Mouse (Mus musculus) ovary, postnatal 10 days (tissue): ENCODE data around the gene Tnfaip2.

ENCODE experiments used
- DNase-seq: peaks from one replicate; pipeline ENCODE4 v3.0.0; 2022; ENCODE audit warnings: low spot score

Gene Tnfaip2

DNA sequence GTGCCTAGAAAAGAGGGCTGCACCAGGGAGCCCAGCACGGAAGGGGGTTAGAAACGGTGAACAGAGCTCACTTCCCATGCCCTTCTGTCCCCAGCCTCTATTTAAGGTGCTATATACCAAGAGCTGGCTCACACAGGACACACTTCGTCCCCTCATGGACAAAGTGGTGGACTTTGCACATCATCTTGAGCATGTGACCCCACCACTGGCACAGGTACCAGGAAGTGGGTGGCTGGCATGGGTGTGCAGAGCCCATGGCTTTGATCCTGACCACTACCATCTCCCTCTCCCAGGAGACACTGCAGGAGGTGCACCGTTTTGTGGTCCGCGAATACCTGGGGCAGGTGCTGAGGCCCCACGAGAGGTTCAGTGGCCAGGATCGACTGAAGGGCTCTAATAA, 13.9 kb upstream of the Tnfaip2 start:
- no peak for DNase-seq

DNA sequence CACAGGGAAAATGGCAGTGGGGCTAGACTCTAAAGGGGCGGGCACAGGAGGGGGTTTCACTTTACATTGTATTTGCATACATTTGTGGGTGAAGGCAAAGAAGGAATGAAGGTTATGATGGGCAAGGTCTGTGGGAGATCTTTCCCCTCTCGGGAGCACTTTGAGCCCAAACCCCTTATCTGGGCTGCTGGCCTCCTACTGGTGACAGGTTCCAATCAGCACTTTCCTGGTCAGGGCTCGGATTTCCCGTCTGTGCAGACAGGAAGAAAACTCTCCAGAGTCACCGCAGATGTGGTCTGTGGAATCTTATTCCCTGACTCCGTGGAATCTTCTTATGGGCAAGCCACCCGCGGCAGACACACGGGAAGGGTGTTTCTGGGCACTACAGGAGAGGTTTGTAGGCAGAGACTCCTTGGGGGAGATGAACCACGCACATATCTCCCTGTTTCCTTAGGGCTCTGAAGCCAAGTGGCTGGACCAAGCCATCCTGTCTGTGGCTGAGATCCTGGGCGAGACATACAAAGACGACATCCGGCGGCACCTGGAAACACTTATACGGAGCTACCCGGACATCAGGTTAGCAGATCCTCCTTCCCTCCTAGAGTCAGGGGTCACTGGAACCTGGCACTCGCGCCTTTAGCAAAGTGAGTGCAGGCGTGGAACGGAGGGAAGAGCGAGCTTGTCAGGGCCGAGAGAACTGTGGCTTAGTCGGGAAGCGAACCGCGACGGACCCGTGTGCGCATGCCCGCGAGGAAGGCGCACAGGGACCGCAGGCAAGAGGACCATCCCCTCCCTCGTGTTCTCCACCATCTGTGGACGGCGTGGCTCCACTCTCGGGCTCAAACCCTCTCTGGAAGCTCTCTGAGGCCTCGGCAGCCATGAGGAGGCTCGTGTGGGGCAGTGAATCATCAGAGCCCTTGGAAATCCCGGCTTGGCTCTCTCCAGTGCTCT, 13.0 kb upstream of the Tnfaip2 start:
- DNase-seq = no peak

DNA sequence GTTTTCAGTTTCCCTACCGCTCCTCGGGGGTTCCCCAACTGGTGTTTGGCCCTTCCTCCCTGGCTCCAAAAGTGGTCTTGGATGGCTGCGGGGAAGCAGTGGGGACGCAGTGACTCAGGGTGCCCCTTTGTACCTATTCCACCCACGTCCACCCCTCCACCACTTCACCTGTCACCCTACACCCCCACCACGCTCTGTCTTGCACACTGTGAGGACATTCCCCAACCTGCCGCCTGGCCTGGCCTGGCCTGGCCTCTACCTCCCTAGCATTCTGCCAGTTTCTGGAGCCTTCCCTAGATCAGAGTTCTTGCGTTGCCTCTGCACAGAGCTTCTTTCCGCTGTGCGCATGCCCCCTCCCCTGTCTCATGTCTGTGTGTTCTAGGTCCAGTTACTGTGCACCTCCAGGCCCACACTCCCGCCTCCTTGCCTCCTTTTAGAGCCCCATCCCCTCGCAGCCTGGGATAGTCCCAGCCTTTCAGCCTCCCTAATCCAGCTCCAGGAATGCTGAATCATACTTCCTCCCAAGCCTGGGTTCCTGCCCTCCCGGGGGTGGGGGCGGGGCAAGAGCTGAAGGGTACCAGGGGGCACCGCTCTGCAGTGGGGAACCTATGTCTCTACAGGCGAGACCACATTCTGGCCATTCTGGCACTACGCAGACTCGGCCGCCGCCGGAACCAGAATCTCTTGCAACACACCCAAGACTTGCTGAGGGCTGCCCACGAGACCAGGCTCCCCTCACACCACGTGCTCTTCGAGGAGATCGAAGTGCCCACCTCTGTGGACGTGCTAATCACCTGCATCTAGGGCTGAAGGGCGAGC, 12.0 kb upstream of the Tnfaip2 start:
- no peak for DNase-seq

DNA sequence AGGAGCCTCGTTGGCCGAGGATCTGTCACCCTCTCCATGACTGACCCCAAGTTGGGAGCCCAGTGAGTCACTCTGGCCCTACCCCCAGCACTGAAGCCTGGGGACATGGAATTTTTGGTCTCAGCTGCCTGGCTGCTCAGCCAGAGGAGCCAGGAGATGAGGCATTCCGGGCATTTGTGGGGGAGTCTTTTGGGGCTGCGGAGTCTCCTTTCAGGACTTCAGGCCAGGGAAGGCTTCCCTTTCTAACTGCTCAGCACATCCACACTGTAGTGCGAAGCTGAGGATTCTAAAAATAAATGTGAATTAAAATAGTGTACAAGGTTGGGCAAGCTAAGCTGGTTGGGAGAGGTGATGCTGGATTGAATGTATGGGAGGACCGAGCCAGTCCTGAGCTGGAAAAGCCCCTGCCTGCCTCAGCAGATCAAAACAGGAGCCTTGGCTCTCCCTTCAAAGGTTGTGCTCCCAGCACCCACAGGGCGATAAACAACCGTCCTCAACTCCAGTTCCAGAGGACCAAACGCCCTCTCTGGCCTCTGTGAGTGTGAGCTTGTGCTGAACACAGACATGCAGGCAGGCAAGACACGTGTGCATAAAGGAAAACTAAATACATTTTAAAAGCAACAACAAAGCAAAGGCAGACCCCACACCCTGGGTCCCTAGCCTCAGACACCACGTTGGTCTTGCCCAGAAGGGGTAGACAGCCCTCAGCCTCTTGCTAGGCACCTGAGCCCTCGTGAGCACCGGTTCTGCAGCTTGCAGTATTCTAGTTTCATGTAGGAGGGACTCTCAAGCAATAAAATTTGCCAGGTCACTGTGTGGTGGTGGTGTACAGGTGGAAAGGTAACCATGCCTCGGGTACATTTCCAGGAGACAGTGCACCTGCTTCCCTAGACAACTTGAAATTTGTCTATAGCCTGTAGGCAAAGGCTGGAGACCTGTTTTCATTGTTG, 11.1 kb upstream of the Tnfaip2 start:
- DNase-seq = no peak

DNA sequence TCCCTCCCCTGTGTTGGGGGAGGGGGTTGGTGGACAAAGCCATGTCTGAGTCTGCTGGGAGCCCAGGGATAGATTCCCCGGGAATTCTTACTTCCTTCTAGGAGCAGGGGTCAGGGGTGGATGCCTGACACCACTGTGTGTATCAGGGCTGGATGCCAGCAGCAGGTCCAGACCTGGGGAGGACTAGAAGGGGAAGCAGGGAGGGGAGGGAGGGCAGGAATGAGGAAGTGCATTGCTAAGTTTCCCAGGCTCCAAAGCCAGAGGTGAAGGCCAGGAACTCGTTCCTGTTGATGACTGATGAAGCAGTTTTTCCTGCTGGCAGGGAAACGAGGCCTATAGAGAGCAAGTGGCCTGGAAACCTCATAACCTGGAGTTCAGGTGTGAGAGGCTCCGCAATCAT, 10.2 kb upstream of the Tnfaip2 start:
- DNase-seq = no peak

DNA sequence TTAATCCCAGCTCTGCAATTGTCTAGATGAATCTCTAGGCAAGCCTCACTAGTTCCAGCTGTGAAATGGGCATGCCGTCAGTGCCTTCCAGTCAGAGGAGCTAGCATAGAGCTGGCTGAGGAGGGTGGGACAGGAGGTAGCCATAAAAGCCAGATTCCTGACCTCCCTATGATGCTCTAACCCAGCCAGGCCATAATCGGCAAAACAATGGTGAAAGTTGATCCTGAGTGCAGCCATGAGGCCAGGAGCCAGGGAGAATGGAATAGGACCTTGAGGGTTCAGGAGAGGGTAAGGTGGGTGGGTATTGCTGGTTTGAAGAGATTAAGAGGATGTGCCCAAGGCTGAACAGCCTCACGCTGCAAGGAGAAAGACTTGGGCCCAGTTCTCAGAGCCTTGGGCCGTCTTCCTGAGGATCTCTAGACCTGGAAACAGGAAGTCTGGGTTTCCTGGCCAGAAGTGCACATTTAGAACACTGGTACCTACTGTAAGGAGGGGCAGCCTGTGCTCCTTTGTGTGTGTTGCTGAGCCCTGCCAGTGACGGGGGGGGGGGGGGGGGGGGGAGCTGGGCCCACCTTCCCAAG, 9.4 kb upstream of the Tnfaip2 start:
- no peak for DNase-seq

DNA sequence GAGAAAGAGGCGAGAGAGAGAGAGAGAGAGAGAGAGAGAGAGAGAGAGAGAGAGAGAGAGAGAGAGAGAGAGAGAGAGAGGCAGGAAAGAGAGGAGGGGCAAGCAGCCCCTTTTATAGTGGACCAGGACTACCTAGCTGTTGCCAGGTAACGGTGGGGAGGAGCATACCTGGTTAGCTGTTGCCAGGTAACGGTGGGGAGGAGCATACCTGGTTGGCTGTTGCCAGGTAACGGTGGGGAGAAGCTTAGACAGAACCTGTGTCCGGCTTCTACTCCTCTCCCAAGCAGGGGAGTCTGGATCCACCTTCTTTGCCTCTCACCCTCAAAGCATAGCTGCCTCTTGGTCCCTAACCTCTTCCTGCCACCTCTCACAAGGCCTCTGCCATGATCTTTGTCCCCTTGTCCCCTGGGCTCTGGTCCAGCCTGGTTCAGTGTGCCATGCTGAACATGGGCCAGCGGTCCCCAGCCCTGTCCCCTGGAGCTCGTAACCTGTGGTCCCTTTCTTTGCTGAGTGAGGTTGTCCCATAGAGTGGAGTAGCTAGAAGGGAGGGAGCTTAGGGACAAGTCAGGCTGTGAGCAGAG, 8.0 kb upstream of the Tnfaip2 start:
- no peak for DNase-seq

DNA sequence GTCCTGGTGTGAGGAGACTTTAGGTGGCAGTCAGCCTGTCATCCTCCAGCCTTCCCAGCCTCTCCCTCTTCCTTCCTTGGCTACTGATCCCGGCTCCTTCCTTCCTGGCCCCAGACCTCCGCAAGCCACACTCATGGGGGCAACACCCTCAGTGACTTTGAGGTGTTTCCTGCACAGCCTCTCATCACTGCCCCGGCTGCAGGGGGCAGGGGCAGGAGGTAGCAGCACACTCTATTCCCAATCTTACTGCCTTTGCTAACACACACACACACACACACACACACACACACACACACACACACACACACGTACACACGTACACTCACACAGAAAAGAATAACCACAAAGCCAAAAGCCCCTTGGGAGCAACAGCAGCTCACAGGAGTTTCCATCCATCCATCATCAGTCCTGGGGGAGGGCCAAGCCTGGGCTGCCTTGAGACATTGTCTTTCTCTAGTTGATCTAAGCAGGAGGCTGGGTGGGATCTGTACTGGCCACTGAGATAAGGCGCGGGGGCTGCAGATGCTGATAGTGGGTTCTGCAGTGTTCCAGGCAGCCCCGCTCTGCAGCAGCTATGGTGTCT, 7.4 kb upstream of the Tnfaip2 start:
- DNase-seq = no peak

DNA sequence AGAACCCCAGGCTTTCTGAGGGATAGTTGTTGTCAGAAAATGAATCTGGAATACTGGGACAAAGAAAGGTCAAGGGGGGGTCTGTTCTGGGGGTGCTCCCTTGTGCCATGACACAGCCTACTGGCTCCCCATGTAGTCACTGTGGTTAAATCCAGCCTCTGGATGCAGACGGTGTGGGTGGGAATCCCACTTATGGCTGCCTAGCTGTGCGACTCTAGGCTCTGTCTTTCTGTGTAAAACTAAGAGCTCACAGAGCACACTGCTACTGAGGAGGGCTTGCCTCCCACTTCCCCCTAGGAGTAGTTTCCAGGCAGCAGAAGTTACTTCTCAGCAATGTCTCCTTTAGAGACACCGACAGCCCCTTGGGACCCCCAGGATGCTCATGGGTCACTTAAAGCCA, 6.1 kb upstream of the Tnfaip2 start:
- no peak for DNase-seq

DNA sequence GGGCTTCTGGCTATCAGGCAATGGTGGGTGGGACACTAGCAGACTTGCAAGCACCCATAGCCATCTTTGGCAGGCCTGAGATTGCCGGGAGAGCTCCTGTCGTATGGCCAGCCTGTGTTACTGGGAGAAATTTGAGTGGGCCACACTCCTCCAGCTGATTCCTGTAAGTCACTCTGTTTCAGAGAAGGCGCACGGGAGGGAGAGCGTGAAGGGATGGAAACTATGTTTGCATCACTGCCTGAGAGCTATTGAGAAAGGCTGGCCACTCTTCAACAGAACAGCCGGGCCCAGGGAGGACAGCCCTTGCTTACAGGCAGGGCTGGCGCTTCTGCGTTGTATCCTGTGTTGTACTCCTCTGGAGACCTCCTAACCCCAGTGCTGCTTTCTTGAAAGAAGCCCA, 5.6 kb upstream of the Tnfaip2 start:
- no peak for DNase-seq

DNA sequence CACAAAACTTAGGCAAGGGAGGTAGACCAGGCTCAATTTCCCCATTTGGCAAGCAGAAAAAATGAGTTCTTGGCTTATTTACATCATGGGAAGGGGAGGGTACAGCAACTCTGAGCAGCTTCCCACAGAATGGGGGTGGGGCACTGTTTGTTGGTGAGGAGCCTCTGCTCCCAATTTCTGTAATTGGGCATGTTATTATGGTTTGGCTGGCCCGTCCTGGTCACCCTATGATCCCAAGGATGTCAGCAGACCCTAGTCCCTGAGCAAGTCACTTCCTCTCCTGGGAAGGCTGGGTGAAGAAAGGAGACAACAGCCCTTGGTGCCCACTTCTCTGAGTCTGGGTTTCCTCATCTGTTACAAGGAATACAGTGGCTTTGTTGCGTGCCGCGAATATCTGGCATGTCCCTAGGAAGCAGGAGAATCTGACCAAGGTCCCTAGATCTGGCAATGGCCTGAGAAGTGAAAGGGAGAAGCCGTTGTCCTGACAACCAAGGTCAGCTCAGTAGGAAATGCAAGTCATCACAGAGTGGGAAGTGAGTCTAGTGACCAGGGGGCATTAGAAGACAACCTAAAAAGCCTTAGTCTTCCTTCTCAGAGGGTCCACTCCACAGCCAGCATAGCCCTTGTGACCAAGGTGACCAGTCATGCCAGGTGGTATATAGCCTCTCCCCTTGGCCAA, 4.9 kb upstream of the Tnfaip2 start:
- no peak for DNase-seq

DNA sequence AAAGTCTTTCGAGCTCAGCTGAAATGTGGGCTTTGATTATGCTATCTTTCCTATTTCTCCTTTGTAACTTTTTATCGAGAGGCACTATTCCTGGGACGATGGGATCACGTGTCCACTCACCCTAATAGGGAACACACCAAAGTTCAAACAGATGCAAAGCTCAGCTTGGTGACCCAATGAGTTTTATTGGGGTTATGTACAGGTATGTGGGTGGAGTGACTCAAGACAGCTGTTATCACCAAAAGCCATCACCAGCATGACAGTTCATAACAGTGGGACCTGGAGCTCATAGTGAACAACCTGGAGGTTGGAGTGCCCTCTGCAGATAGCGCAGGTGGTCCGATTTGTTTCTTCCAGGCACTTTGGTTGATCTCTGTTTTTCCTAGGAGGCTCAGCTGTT, 3.4 kb upstream of the Tnfaip2 start:
- no peak for DNase-seq

DNA sequence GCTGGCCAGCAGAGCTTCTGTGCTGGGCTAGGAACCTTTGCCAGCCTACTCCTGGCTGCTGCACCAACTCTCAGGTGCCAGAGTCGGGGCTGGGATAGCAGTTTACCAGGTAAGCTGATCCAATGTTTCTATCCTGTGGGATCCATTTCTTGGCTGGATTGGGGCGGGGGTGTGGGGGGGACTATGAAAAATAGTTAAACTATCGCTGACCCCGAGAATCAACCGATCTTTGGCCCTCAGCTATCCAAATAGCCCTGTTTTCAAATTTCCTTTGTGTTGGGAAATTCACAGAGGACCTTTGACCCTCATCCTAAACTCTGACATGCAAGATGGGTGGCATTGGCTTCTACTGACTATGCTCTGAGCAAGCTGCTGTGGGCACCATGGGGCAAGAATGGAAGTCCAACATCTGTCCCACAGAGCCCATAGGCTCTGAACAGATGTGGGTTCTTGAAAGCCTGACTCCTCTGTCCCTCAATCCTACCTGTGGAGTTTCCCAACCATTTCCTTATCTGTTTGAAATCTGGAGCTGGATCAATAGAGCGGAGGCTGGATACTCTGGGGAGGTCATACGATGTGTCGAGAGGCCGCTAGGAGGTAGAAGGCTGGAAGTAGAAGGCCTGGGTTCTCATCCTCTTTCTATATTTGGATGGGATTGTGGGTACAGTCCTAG, 1.4 kb upstream of the Tnfaip2 start:
- DNase-seq = no peak

DNA sequence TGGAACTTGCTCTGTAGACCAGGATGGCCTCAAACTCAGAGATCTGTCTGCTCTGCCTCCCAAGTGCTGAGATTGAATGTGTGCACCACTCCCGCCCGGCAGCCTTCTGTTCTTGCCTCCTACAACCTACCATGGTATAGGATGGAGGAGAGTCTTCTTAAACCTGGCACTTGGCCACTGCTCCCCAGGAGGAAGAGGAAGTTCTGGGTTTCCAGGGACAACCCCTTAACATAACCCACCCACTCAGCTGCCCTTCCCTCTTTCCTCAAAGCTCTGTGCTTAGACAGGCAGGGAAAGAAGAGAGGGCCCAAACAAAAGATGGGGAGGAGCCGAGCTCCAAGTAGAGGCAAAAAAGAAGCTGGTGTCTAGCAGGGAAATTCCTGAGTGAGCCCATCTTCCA, 746 bp upstream of the Tnfaip2 start:
- no peak for DNase-seq

DNA sequence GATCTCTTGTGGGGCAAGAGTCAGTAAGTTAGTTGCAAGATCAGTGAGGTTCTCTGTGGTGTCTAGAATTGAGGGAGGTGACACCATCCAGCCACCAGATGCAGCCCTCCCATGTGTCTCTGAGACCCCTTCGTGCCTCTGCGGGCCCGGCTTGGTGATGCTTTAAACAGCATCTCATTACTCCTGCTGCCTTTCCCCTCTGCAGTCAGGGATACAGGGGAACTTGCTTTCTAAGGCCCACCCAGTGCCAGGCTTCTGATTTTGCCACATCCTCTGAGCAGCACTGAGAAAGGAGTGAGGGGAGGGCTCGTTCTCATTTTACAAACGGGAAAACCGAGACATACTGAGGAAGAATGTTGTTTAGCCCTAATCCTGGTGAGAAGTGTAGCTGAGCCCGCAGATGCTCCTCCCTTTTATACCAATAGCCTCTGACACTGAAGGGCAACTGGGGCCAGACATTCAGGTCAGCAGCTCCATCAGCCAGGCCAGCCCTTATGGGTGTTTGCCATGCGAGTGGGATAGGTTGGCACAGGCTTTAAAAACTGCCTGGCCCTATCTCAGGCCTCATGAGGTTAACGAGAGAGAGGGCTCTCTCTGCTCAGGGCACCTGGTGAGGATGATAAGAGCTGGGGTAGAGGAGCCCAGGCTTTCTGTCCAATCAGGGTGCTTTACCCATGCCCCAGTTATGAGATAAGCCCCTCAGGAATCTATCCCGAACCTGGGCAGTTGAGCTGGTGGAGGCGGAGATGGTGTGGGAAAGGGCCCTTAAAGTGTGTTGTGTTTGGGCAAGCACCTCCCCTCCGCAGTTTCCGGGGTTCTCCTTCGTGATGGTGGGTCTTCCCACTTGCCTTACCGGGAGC, 972 bp downstream of the Tnfaip2 start:
- no peak for DNase-seq

DNA sequence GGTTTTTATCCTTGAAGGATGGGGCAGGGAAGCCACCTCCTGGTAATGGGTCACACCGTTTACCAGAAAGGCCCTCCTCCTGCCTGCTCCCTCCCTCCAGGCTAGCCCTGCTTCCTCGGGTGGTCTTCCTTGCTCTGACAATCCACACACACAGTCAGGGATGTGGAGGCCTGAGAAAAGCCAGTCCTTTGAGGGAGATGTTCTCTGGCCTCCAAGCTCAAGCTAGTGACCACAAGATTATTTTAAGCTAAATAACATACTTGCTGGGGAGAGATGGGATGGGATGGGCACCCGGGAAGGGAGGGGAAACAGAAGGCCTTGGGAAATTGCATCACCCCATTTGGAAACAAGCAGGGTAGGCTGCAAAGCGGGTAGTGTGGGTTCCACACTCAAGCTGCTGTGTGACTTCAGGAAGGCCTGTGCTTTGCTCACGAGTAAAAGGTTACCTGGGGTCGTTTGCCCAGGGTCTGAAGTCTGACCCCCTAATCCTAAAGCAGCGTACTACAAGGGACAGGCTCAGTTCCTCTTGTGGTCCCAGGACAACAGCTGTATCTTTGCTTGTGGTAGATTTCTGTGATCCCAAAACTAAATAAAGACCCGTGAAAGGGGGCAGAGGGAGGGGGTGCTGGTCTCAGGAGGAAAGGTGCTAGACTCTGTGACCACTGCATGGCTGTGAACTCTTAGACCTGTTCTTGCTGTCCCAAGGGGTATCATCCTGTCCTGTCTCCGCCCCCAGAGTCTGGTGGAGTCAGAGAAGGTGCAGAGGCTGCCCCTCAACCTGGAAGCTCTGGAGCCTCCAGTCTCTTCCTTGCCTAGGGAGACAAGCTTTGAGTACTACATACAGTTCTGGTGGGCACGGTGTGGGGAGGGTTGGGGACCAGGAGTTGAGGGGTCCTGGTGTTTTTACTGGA, 1.9 kb downstream of the Tnfaip2 start:
- DNase-seq = no peak

DNA sequence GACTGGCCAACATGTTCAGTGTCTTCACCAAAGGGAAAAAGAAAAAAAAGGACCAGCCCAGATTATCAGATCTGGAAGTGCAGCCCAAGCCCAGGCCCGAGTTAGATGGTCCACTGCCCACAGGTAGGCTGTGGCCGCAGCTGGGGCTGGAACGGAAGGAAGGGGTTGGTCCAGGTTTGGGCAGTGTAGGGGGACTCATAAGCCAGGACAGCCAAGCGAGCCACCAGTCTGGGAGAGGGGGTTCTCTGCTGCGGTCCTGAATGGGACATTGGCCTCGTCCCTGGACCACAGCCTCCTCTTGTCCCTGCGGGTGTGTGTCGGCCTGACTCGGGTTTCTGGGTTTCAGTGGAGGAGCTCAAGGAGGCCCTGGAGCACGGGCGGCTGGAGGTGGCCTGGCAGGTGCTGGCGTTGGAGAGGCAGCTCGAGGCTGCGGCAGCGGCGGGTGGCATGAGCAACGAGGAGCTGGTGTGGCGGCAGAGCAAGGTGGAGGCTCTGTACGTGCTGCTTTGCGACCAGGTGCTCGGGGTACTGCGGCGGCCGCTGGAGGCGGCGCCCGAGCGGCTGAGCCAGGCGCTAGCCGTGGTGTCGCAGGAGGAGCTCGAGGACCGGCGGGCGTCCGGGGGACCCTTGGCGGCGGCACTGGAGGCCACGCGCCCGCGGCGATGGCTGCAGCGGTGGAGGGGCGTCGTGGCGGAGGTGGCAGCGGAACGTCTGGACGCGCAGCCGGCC, 3.1 kb downstream of the Tnfaip2 start:
- DNase-seq = no peak
